Mouse (Mus musculus) mouse embryonic stem cell (cell line): Measurements from ENCODE around the gene Rnaset2b.
"Not testable (repeated sequence)": the region's sequence is repeated elsewhere in the genome, so short reads cannot be mapped to it uniquely, and the experiment has no call there.

Experiments used
- in situ Hi-C, 2 experiments: fragments of 300-500 bp; cut with MboI; formaldehyde crosslinking; loops; 1 replicate in 1 of 2; 3 replicates in 1 of 2; pipeline ENCODE4 v1.14.3; 2019 to 2020; ENCODE audit warnings: low sequenced_read_pairs in 2 of 2, low pct_unique_long_range_greater_than_20kb in 1 of 2, mixed read lengths in 1 of 2; ENCODE audit not compliant: unreplicated experiment in 1 of 2

The Rnaset2b gene

DNA sequence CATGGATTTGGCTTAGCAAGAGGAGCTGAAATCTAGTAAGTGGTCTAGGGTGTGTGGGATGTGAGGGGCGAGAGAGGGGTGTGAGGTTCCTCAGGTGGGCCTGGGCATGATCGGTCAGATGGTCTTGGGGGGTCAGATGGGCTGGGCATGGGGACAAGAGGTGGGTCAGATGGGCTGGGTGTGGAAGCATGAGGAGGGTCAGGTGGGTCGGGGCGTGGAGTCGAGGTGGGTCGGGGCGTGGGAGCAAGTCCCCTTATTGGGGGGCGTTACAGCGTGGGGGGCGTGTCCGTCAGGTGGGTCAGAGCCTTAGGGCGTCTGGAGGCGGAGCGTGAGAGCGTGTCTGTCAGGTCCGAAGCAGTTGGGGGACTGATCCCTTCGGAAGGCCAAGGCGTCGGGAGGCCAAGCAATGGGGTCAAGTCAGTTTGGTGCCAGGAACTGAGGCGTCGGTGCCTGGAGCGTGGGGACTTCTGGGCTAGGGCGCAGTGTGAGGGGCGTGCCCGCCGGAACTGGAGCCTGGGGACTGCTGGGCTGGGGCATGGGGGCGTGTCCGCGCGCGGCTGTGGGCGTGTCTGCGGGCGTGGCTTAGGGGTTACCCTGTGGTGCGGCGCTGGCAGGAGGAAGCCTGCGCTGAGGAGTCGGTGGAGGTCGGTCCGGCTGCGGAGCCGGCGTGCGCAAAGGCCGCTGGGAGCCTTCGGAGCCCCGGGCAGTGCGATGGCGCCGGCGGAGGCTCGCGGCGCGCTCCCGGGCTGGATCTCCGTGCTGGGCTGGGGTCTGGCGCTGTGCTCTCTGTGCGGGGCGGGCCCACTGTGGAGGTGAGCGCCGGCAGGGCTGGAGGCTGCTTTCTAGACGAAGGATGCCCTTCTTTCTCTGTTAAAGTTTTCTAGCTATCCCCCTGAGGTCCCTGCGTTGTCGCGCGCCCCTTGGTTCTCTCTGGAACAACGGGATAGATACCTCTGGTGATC, 8.1 kb downstream of the Rnaset2b start, which contains the start of gene Gm49721:
TSS of gene Gm49721 (plus strand) at position 618 of the 962 bp plus-strand sequence.
- in situ Hi-C loops, result not testable (repeated sequence)

DNA sequence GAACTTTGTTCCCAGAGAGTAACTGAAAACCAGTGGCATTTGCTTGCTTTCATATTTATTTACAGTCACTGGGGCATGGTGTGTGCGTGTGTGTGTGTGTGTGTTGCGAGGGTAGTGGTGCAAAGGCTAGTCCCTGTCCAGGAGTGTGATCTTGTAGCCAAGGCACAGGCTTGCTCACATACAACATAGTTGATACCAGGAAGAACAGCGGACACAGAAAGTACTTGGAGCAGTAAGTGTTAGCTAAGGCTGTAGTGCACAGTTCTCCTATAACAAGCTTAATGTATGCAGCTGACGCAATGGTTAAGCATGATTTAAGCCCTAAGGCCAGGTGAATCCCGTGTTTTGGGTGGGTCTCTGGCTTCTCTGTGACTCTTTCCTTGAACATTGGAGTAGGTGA, 8.9 kb downstream of the Rnaset2b start:
- in situ Hi-C loops, result not testable (repeated sequence)

DNA sequence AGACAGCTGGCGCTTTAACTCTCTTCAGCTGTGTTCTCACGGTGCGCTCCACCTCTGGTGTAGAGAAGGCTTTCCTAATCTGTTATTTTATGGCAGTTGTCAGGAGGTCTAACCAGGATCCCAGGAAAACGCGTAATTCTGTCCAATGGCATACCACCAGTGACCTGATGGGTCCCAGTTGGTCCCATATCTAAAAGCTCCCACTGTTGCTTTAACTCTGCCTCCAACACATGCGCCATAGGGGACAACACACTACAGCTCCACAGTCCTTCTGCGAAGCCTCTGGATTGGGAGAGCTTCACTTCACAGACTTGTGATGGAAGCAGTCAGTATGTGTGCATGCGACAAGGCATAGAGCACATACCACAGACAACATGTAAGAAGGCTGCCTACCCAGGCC, 9.7 kb downstream of the Rnaset2b start:
- in situ Hi-C loops, result not testable (repeated sequence)

DNA sequence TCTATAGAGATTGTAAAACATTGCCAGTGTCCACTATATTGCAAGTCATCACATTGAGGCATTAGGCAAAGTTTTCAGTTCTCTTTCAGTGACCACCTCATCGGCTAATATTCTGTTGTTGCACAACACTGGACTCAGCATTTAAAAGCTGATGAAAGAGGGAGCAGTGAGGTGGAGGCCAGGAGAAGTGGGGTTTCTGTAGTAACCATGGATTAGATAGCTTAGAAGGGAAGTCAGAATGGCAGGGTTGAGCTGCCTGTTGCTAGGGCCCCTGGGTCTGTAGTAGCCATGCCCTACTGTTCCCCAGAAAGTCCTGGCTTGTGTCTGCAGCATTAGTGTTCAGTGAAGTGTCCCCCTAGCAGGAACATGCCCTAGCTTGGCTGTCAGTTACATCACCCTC, 15.7 kb downstream of the Rnaset2b start:
- in situ Hi-C loops, result not testable (repeated sequence)

DNA sequence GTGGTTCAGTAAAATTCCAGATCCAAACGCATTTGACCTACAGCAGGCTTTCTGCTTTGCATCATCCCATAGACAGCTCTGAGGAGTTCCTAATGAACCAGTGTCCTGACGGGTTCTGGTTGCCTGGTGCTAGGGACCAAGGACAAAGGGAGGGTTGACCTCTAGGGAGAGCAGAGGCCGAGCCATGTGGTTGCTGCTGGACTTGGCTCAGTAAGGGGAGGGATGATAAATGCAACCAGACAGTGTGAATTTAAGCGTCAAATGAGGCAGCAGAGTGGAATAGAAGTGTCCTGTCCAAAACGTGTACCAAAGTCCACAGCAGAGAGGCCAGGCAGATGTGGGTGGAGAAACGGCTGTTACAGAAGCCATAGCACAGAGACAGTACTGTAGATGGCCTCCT, 25.1 kb downstream of the Rnaset2b start:
- in situ Hi-C loops, result not testable (repeated sequence)

DNA sequence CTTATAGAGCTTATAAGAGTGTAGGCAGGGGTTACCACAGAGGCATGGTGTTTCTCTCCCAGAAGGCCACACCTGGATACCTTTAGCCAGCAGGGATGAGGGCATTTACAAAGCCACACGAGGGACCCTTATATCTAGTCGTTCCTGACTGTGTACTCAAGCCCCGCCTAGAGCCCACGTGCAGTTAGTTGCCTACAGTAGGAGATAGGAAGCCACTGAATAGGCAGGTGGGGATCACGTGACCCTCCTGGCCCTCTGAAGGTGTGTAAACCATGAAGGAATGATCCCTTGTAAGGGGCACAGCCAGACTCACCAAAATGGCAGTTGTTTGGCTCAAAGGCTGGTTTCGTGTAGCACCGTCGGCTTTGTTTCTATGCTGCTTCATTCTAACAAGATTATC, 26.4 kb downstream of the Rnaset2b start:
- in situ Hi-C loops, result not testable (repeated sequence)

DNA sequence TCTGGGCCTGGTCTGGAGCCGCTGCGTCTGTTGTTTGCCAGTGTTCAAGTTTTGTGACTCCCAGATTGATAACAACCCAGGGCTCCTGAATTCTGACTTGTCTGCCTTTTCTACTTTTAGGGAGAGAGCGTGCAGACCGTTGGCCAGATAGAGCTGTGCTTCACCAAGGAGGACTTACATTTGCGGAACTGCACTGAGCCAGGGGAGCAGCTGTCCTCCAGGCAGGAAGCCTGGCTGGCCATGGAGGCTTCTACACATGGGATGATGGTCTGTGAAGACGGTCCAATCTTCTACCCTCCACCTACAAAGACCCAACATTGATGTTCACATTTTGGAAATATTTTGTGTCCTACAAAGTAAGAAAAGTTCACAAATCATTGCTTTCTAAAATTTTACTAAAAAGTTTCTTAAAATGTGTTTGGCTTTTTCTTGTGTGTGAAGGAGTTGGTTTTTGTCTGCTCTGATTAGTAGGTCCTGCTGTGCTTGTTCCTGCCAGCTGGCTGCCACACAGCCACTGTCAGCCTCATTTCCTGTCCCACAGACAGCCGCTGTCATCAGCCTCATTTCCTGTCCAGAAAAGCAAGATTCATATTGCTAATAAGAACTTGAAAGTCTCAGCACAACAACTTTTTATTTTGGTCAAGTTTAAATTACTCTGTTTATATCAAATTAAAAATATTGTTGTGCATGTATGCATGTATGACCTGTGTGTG, 27.5 kb downstream of the Rnaset2b start:
- in situ Hi-C loops, result not testable (repeated sequence)

DNA sequence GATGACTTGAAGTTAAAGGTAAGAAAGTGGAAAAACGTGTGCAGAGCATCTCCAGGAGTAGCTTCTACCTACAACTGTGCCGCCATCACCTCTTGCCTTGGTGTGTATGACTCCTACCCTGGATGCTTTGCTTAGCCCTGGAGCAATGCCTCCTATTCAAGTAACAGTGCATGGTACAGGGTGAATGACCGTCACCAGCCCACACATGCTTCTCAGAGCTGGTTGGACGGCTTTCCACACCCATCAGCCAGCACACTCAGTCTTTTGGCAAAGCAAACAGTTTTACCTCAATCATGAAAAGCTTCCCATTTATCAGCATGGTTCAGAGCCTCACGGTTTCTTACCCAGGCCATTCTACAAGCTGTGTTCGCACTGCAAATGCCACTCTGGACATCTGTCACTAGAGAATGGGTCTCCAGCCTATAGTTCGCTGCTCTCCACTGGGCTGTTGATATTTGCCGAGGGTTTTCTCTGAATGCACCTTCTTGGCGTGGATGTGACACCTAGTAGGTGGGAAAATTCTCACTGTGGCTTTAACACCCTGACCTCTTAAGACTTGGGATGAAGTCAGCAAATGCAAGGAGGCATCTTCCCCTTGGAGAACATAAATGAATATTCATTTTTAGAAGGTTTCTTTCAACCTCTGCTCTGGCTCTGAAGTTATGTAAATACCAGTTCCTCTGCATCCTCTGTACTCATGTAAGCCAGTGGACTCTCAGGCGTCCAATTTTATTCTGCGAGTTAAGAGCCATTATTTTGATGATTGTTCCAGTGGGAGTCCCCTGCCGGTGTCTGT, 31.6 kb downstream of the Rnaset2b start:
- in situ Hi-C loops, result loop anchor here in 1 of 2 experiments (10.0 kb wide), 1 partner anchor 1123 kb away; no protein-coding TSS in a partner anchor

DNA sequence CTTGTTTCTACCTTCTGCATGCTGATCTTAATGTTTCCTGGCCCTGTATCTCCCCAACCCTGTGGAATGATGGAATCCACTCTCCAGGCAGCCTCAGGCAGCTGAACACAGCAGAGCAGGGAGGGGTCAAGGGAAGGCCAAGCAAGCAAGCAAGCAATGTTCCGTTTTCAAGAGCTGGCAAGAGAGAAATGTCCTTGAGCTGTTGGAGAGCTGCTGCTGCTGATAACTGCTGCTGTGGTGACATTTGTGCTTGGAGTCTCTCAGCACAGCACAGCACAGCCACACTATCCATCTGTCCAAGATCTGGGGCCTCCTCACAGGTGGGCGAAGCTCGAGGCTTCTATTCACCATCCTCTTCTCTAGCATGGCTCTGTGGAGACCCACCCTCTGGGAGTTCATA, 33.0 kb downstream of the Rnaset2b start:
- in situ Hi-C loops, result loop anchor here in 1 of 2 experiments (10.0 kb wide), 1 partner anchor 1121 kb away; no protein-coding TSS in a partner anchor

DNA sequence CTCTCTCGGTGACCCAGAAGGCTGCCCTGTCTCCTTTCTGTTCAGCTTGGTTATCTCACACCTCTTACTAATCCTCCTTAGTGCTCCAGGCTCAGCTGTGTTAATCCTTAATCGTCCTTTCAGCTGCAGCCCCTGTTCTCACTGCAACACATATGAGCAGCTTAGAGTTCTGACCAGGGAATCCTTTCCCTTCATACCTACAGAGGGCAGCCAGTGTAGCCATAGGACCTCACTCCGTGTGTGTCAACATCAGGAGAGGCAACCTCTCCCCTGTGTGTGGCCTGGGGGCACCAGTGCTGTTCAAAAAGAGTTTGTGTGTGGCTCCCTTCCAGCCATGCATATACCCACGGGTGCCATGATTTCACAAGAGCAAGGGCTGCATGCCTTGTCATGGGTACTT, 35.2 kb downstream of the Rnaset2b start:
- in situ Hi-C loops, result loop anchor here in 1 of 2 experiments (10.0 kb wide), 1 partner anchor 1119 kb away; no protein-coding TSS in a partner anchor

DNA sequence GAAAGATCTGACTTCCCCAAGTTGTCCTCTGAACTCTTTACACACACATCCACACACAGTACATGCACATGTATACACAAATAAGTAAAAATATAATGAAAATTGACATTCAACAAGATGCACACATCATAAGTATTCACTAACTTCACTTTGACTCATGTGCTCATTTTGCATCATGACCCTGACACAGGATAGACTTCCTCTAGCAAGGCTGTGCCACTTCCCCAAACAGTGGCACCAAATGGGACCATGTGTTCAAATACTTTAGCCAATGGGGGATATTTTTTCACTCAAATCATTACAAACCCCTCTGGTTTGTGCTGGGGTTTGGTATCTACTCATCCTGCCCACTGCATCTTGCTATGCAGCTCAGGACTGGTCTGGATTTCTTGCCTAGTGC, 38.5 kb downstream of the Rnaset2b start:
- in situ Hi-C loops, result loop anchor here in 1 of 2 experiments (10.0 kb wide), 1 partner anchor 1116 kb away; no protein-coding TSS in a partner anchor

DNA sequence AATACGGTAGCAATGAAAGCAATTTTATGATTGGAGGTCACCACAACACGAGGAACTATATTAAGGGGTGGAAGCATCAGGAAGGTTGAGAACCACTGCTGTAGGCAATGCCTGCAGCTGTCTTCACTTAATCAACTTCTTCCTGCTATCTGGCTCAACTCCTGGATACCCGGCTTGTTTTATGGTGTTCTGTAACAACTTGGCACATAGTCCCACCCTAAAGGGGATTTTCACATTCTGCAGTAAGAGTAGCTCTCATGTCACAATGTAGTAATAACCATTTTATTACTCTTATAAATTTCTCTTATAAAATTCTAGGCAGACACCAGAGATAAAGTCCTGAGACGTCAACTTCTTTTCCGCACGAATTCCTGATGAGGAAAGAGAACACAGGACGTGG, 39.0 kb downstream of the Rnaset2b start:
- in situ Hi-C loops, result loop anchor here in 1 of 2 experiments (10.0 kb wide), 1 partner anchor 1115 kb away; no protein-coding TSS in a partner anchor

DNA sequence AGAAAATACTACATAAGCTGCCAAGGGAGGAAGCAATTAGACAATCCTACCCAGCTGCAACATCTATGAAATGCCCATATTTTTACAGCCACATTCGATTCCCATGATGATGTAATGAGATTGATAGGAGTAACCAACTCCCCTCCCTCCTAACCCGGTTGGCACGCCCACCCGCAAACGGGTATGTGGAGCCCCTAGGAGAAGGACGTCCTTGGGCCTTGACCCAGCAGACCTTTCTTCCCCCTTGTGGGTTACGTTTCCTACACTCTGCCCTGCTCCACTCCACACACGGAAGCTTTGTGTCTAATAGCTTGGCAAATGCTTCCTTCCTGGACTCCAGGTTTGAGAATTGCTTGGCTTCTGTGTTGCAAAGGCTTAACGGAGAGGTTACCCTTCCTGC, 39.5 kb downstream of the Rnaset2b start:
- in situ Hi-C loops, result loop anchor here in 1 of 2 experiments (10.0 kb wide), 1 partner anchor 1115 kb away; no protein-coding TSS in a partner anchor

DNA sequence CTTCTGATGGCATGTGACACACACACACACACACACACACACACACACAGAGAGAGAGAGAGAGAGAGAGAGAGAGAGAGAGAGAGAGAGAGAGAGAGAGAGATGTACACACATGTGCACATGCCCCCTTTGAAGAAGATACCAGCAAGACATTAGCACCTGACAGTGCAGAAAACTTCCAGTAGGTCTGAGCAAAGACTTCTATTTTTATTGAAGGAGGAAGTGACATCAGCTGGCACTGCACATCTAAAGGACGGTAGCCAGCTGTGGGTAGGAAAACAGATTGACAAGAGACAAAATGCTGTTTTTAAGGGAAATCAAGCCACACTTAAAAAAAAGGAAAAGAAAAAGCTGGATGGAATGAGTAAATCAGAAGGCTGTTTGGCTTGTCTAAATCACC, 43.8 kb downstream of the Rnaset2b start:
- in situ Hi-C loops, result not testable (repeated sequence)

DNA sequence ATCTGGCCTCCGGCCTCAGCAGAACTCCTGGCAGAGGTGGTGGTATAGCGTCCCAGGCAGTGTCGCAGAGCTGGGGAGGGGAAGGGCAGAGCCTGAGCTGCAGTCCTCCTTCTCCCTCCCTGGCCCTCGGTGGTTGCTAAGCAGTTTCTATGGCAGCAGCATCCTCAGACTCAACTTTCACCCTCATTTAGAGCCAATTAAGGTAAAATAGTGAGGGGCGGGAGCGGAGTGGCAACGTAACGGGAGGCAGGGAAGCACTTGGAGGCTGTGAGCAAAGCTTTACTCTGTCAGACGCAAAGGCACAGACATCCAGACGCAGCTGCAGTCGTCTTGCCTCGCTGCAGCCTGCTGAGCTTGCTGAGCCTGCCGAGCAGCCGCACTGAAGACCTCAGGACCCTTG, 54.8 kb downstream of the Rnaset2b start, which contains the start of gene Gm1604a:
TSS of gene Gm1604a (plus strand) at position 312 of the 400 bp plus-strand sequence.
- in situ Hi-C loops, result not testable (repeated sequence)

DNA sequence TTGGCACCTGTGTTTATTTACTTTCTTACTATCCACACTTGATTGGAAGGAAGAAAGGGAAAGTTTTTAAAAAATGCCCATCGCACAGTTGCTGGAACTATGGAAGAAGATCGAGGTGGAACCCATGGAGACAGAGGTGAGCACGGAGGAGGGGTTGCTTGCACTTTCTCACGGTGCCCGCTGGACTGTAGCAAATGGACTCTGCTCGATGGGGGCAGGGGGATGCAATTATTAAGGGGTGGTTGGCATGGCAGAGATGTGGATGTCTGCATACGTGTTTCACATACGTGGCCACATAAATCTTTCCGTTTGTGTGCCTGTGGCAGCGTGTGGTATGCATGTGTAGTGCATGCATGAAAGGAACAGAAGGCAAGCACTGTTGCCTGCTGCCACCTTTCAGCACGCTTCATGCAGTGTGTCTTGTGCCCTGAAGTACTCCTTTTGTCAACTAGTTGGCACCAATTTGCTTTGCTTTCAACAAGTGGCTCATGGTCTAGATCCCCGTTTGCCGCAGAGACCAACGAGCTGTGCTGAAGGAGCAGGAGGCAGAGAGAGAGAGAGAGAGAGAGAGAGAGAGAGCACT, 55.4 kb downstream of the Rnaset2b start:
- in situ Hi-C loops, result not testable (repeated sequence)

DNA sequence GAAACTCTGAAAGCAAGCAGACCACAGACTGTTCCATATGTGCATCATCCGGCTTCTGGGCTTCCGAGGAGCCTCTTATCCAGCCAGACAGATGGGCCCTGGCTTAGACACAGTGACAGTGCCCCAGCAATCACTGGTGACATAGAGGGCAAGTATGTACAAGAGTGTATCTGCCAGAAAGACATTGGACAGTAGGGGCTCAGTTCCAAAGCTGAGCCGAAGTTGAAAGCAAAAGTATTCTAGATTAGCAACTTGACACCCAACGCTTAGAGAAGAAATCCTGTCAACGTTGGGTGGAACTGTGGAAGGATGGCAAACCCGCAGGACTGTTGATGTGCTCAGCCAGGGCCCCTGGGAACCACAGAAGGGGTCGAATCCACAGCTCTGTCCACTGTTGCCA, 59.8 kb downstream of the Rnaset2b start:
- in situ Hi-C loops, result not testable (repeated sequence)
